In genomic region chr12:103670964-103671363, GRCm38 (mm10) we compare ENCODE assay signal across 23 mouse cellular contexts. TPM values are rescaled to one million over a fixed set of nuclear protein-coding genes. Genes with fewer than 3 reads are reported as not detected.
"Had no signal": no experiment of that assay in that cellular context is flagged by ENCODE, and none has a peak within 500 bp of the region (broad histone marks: within the 10 kb centered on the region; RNA-seq: fewer than 3 reads in every experiment).

No protein-coding gene starts in this region.

- H3K9me3 ChIP-seq: limb, embryonic 15.5 days; midbrain, embryonic 15.5 days; neural tube, embryonic 13.5 days; neural tube, embryonic 15.5 days; stomach, embryonic 15.5 days had no signal

- H3K4me1 ChIP-seq: limb, embryonic 15.5 days; liver, embryonic 12.5 days; megakaryocyte, embryonic 14.5 days; midbrain, embryonic 13.5 days; midbrain, embryonic 15.5 days; neural tube, embryonic 13.5 days; neural tube, embryonic 15.5 days had no signal

- ATAC-seq: liver, embryonic 12.5 days; midbrain, embryonic 13.5 days; midbrain, embryonic 15.5 days had no signal

- H3K27ac ChIP-seq: limb, embryonic 15.5 days; liver, embryonic 12.5 days; liver, embryonic 14.5 days; macrophage; midbrain, embryonic 13.5 days; midbrain, embryonic 15.5 days; neural tube, embryonic 13.5 days; neural tube, embryonic 15.5 days; stomach, embryonic 15.5 days; stomach, postnatal 0 days had no signal

- H3K27me3 ChIP-seq: limb, embryonic 15.5 days; liver, embryonic 12.5 days; megakaryocyte, embryonic 14.5 days; midbrain, embryonic 13.5 days; midbrain, embryonic 15.5 days; neural tube, embryonic 13.5 days; neural tube, embryonic 15.5 days; stomach, embryonic 15.5 days had no signal

- H3K4me2 ChIP-seq: limb, embryonic 15.5 days; liver, embryonic 12.5 days; midbrain, embryonic 11.5 days; midbrain, embryonic 13.5 days; midbrain, embryonic 15.5 days; neural tube, embryonic 13.5 days; neural tube, embryonic 15.5 days; stomach, embryonic 15.5 days had no signal

- H3K9ac ChIP-seq: limb, embryonic 15.5 days; liver, embryonic 12.5 days; liver, embryonic 14.5 days; midbrain, embryonic 13.5 days; midbrain, embryonic 15.5 days; neural tube, embryonic 13.5 days; neural tube, embryonic 15.5 days; stomach, embryonic 15.5 days had no signal

- H3K36me3 ChIP-seq: limb, embryonic 15.5 days; liver, embryonic 12.5 days; midbrain, embryonic 13.5 days; midbrain, embryonic 15.5 days; neural tube, embryonic 13.5 days; neural tube, embryonic 15.5 days; stomach, embryonic 15.5 days had no signal

- DNase-seq: retina, postnatal 1 day; thymus, adult 2 months; thymus, postnatal 25 days; thymus, postnatal 4 days had no signal

- H3K4me3 ChIP-seq: limb, embryonic 15.5 days; liver, embryonic 12.5 days; megakaryocyte, embryonic 14.5 days; midbrain, embryonic 13.5 days; midbrain, embryonic 15.5 days; neural tube, embryonic 13.5 days; neural tube, embryonic 15.5 days; stomach, embryonic 15.5 days had no signal

RNA-seq across cellular contexts. Expression of gene Serpina16, which starts 5.0 kb away (rescaled TPM):
- polyA plus RNA-seq: limb, embryonic 15.5 days; liver, adult 2 months; liver, embryonic 12.5 days; macrophage; midbrain, embryonic 11.5 days; midbrain, embryonic 13.5 days; midbrain, embryonic 15.5 days; midbrain, postnatal 0 days; neural tube, embryonic 11.5 days; neural tube, embryonic 13.5 days; small intestine, adult 2 months; spleen, adult 2 months; stomach, postnatal 0 days; thymus, adult 2 months; urinary bladder, adult 2 months had no signal

RNA-seq across cellular contexts. Expression of gene Serpina6, which starts 14.0 kb away (rescaled TPM):
- polyA plus RNA-seq: macrophage; midbrain, embryonic 11.5 days; midbrain, embryonic 15.5 days; midbrain, postnatal 0 days; small intestine, adult 2 months; spleen, adult 2 months; stomach, postnatal 0 days; thymus, adult 2 months; urinary bladder, adult 2 months had no signal

RNA-seq across cellular contexts. Expression of gene Serpina1f, which starts 24.4 kb away (rescaled TPM):
- polyA plus RNA-seq: limb, embryonic 15.5 days; liver, adult 2 months; liver, embryonic 14.5 days; macrophage; midbrain, embryonic 11.5 days; midbrain, embryonic 13.5 days; midbrain, embryonic 15.5 days; midbrain, postnatal 0 days; neural tube, embryonic 11.5 days; neural tube, embryonic 13.5 days; neural tube, embryonic 15.5 days; stomach, embryonic 15.5 days; stomach, postnatal 0 days; urinary bladder, adult 2 months had no signal

RNA-seq across cellular contexts. Expression of gene Serpina10, which starts 39.7 kb away (rescaled TPM):
- polyA plus RNA-seq: macrophage; midbrain, embryonic 11.5 days; midbrain, embryonic 13.5 days; neural tube, embryonic 13.5 days; small intestine, adult 2 months; testis, adult 2 months; urinary bladder, adult 2 months had no signal
